Mouse (Mus musculus) neural tube, embryonic 12.5 days (tissue): ENCODE measurements around the gene Mtif2. TPM values are rescaled to one million over a fixed set of nuclear protein-coding genes. Genes with fewer than 3 reads are reported as not detected.
"Not testable (repeated sequence)": the region's sequence is repeated elsewhere in the genome, so short reads cannot be mapped to it uniquely, and the experiment has no call there.

ENCODE experiments used
- ATAC-seq: fragments of 200-750 bp; cut with Nextera tagmentation; 2 replicates; pipeline ENCODE4 v1.8.0; 2017; ENCODE audit warnings: low read depth, mild to moderate bottlenecking, moderate TSS enrichment, moderate library complexity; ENCODE audit not compliant: low FRiP score
- H3K27ac ChIP-seq: fragments of 300-500 bp; sonication (generic); 2 replicates; pipeline ENCODE4 v1.5.1; 2016
- H3K27me3 ChIP-seq: fragments of 300-500 bp; sonication (generic); replicated peaks from 2 replicates; pipeline ENCODE4 v1.6.1; 2016; ENCODE audit warnings: mild to moderate bottlenecking
- H3K36me3 ChIP-seq: fragments of 300-500 bp; sonication (generic); 2 replicates; pipeline ENCODE4 v1.6.1; 2016; ENCODE audit warnings: mild to moderate bottlenecking
- H3K4me1 ChIP-seq: fragments of 300-500 bp; sonication (generic); 2 replicates; pipeline ENCODE4 v1.6.1; 2016
- H3K4me2 ChIP-seq: fragments of 300-500 bp; sonication (generic); replicated peaks from 2 replicates; pipeline ENCODE4 v1.6.1; 2016; ENCODE audit warnings: mild to moderate bottlenecking
- H3K4me3 ChIP-seq: fragments of 300-500 bp; sonication (generic); 2 replicates; pipeline ENCODE4 v1.5.1; 2016
- H3K9ac ChIP-seq: fragments of 300-500 bp; sonication (generic); 2 replicates; pipeline ENCODE4 v1.6.1; 2016; ENCODE audit warnings: mild to moderate bottlenecking
- H3K9me3 ChIP-seq: fragments of 300-500 bp; sonication (generic); 2 replicates; pipeline ENCODE4 v1.6.1; 2016; ENCODE audit warnings: mild to moderate bottlenecking
- WGBS: fragments of 180-500 bp; shearing (Covaris S2); methylation state at CpG from one replicate; pipeline ENCODE4 v1.1.7; 2016; 5-methylcytosine and 5-hydroxymethylcytosine counted together
- polyA plus RNA-seq: library from polyadenylated mRNA; unstranded; fragments of >200 nt; fragmentation: Nextera tagmentation; extraction: Ambion mirVana; gene quantifications from 2 replicates; pipeline ENCODE4 v1.2.1, GENCODE M21; 2016

The Mtif2 gene
- polyA plus RNA-seq, 1 experiment from 2014 or later, result 49.2 TPM

DNA sequence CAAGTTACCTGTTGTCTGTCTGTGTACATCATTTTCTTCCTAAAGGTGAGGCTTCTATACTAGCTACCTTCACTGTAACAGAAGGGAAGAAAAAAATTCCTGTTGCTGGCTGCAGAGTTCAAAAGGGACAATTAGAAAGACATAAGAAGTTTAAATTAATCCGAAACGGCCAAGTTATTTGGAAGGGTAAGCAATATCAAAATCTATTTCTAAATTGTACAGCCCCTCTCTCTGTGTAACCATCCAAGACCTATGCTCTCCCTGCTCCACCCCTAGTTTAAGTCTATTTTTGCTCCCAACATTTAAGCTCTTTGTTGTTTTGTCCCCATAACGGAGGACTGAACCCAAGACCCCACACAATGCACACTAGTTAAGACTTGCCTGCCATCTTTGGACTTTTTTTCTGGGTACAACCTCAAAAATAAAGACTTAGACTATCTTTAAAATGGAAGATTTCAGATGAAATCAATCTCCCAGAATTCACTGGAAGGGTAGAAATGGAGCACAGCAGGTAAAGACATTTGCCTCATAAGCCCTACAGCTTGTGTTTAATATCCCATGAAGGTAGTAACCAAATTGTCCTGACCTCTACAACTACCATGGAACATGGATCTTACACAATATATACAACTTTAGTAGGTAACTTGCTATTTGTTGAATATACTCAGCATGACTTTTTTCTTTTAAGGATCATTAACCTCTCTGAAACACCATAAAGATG, 18.2 kb downstream of the Mtif2 start:
- WGBS, result 88% methylated on average over 3 of the region's 3 CpGs
- H3K36me3 ChIP-seq, result peaks cover 46% of the 10 kb centered on the region

DNA sequence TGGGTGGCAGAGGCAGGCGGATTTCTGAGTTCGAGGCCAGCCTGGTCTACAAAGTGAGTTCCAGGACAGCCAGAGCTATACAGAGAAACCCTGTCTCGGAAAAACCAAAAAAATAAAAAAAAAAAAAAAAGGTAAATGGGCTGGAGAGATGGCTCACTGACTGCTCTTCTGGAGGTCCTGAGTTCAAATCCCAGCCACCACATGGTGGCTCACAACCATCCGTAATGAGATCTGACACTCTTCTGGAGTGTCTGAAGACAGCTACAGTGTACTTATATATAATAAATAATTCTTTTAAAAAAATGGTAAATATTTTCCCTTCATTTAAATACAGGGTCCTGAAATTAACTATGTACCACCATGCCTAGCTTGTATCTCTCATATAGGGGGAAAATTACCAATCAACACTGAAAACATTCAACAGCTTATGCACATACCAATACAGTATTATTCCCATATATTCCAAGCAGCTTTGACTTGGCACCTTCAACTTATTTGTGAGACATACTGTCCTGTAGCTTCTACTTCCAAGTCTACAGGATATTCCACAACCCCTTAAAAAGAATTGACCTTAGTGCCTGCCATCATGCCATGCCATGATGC, 19.0 kb downstream of the Mtif2 start:
- ATAC-seq, H3K9ac ChIP-seq, H3K27me3 ChIP-seq, H3K27ac ChIP-seq, H3K9me3 ChIP-seq, H3K4me2 ChIP-seq, H3K4me3 ChIP-seq: not testable (repeated sequence)
- H3K36me3 ChIP-seq, result peaks cover 46% of the 10 kb centered on the region
- peaks cover 14% of the 10 kb centered on the region for H3K4me1 ChIP-seq
- 92% methylated on average over 4 of the region's 4 CpGs for WGBS

More for the DNA sequence above, 18.2 kb downstream of the Mtif2 start:
- Histone ChIP-seq H3K27me3 (no peaks in the 10 kb centered on the region), H3K9me3 (no peaks in the 10 kb centered on the region), H3K9ac (no peak overlapping the region), H3K4me2 (no peak overlapping the region), H3K27ac (no peak overlapping the region), H3K4me3 (no peak overlapping the region), H3K4me1 (peaks cover 14% of the 10 kb centered on the region)
- no peak for ATAC-seq

DNA sequence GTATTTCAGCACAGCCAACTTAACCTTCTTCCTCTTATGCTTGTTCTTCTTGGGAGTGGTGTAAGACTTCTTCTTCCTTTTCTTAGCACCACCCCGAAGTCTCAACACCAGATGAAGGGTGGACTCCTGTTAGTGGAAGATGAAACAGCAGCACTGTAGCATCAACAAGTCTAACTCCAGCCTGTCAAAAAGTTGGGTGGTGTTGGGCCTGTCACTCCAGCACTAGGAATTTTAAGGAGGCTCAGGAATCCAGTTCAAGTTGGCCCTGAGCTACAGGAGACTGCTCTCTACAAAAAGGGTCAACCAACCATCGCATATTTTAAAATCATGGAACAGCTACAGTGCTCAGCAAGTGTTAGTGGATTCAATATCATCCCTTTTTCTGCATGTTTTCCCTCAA, 20.1 kb downstream of the Mtif2 start:
- H3K27ac ChIP-seq, H3K9me3 ChIP-seq, H3K9ac ChIP-seq, H3K27me3 ChIP-seq, ATAC-seq: not testable (repeated sequence)
- peak overlapping the region; percentile 63; the same call in 1 of the 2 replicates for H3K4me3 ChIP-seq
- peak overlapping the region; percentile 71 for H3K4me2 ChIP-seq
- WGBS, result 97% methylated on average over 2 of the region's 2 CpGs
- peaks cover 39% of the 10 kb centered on the region for H3K36me3 ChIP-seq
- peaks cover 14% of the 10 kb centered on the region for H3K4me1 ChIP-seq

DNA sequence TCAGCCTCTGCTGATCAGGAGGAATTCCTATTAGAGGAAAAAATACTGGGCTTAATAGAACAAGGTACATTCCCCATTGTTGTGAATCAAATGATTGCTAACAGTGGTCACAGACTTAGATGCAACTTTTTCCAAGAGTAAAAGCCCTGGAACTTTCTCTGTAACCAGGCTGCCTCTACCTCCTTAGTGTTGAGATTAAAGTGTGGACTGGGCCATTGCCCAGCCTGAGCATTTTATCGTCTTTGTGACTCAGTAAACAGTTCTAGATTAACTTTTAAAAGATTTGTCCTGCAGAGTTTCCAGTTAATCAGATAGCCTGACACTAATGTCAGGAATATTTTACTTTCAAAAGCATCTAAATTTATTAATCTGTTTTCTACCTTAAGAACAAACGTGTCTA, 20.6 kb downstream of the Mtif2 start:
- no peaks in the 10 kb centered on the region for H3K9me3 ChIP-seq
- no peaks in the 10 kb centered on the region for H3K27me3 ChIP-seq
- H3K36me3 ChIP-seq, result peaks cover 35% of the 10 kb centered on the region
- peak overlapping the region; percentile 71 for H3K4me2 ChIP-seq
- peaks cover 14% of the 10 kb centered on the region for H3K4me1 ChIP-seq
- H3K27ac ChIP-seq, result no peak overlapping the region
- H3K4me3 ChIP-seq, result peak overlapping the region; percentile 63
- no peak for ATAC-seq
- peak overlapping the region; percentile 76 for H3K9ac ChIP-seq
- 22% methylated on average over 2 of the region's 2 CpGs for WGBS

DNA sequence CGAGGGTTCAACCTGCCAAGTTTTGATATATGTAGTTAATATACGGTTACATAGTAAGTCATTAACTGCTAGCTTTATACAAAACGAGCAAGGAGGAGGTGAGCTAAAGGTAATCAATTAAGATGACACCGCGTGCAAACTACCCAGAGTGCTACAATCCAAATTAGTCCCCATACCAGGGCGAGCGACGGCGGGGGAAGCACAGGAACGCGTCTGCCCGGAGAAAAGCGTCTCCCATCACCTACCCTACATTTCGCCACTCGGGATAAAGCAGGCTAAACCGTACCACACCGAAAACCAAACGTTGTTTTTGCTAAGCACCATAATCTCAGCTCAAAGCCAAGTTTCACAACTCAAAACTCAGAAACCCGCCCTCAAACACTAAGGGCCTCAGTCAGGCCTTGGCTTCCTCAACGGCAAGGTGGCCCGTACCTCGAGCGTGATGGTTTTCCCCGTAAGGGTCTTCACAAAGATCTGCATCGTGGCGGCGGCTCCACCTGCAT, 21.1 kb downstream of the Mtif2 start:
- Histone ChIP-seq H3K36me3 (peaks cover 32% of the 10 kb centered on the region), H3K9me3 (no peaks in the 10 kb centered on the region), H3K4me1 (peaks cover 14% of the 10 kb centered on the region), H3K27ac (0 out of 2 replicates have a peak overlapping the region, but pooled peaks have one; percentile 42), H3K9ac (peak overlapping the region; percentile 76), H3K4me2 (peak overlapping the region; percentile 71), H3K27me3 (no peaks in the 10 kb centered on the region), H3K4me3 (peak overlapping the region; percentile 63)
- under 1% methylated on average over 27 of the region's 27 CpGs for WGBS
- ATAC-seq, result peak; percentile 35

DNA sequence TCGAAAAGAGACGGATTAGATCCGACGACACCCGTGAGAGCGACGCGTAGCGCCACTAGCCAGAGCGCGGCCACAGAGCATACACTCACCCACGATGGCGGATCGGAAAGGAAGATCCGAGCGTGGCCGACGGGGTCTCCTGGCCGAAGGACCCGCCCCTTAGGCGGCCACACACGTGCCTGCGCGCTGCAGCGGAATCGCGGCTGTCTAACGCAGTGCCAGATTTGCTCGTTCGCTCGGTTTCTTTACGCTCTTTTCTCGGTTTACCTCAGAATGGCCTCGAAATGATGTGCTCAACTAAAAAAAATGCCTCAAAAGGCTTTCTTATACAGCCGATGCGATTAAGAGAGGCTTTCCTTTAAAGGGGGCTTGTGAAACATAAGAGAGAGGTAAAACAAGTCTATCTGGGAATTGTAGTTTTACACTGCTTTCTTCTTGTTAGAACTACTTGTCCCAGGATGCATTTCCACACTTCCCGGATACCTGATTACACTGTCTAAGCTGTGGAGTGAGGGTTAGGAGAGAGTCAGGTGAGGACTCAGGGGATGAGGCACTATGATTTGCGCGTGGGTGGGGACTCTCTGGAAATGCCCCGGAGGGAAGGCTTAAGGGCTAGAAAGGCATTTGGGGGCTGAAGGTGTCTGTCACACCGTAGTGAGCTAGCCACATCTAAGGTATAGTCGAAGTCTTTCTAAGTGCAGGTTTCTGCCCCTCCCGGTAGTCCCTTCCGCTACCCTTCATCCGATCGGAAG, 21.7 kb downstream of the Mtif2 start, which contains the start of the genes Clhc1 and Rps27a:
TSS of gene Clhc1 (plus strand) at position 199 of the 752 bp plus-strand sequence.
TSS of gene Rps27a (minus strand) at position 358 of the 752 bp plus-strand sequence.
- Histone ChIP-seq H3K9me3 (no peaks in the 10 kb centered on the region), H3K27ac (0 out of 2 replicates have a peak within 1 kb of the TSS, but pooled peaks have one; percentile 42), H3K27me3 (no peaks in the 10 kb centered on the region), H3K4me2 (peak within 1 kb of the TSS; percentile 71), H3K4me3 (peak within 1 kb of the TSS; percentile 63), H3K36me3 (peaks cover 29% of the 10 kb centered on the region), H3K4me1 (peaks cover 14% of the 10 kb centered on the region), H3K9ac (peak within 1 kb of the TSS; percentile 76)
- WGBS, result under 1% methylated on average over 46 of the region's 46 CpGs
- ATAC-seq, result peak; percentile 98

DNA sequence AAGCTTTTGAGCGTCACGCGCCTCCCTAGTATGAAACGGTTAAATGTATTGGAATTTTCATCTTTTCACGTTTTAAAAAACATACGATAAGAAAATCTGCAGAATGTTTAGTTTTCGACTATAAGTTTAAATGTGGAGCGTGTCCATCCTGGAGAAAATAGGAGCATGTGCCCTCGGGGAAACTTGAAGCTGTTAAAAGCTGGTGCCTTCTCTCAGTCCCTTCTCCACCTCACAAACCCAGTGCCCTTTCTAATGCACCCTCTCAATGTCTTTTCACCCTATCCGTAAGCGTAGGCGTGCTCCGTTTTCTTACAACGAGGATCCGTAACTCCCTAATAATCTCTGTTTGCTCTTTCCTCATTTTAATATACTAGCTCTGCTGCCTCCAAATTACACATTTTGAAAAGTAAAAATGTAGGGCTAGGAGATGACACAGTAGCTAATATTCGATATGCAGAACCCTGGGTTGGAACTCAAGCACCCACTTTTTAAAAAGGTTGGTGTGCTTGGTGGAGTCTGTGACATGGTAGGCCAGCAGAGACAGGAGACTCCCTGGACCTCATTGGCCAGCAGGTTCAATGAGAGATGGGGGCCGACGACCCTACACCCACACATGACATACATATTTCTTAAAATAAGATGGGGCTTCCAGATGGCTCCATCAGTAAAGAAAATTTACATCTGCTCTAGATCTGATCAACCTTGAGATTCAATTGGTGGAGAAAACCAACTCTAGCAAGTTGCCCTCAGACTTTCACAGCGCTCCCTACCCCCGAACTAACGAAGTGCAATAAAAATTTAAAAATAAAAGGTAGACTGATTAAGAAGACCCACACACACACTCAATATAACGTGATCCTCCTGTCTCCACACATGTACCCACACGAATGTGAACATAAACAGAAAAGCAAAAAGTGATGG, 22.6 kb downstream of the Mtif2 start:
- peak overlapping the region; percentile 71 for H3K4me2 ChIP-seq
- no peaks in the 10 kb centered on the region for H3K9me3 ChIP-seq
- peaks cover 14% of the 10 kb centered on the region for H3K4me1 ChIP-seq
- peak overlapping the region; percentile 63 for H3K4me3 ChIP-seq
- no peaks in the 10 kb centered on the region for H3K27me3 ChIP-seq
- 26% methylated on average over 23 of the region's 23 CpGs for WGBS
- no peak for ATAC-seq
- H3K27ac ChIP-seq, result no peak overlapping the region
- H3K9ac ChIP-seq, result peak overlapping the region; percentile 76
- H3K36me3 ChIP-seq, result peaks cover 26% of the 10 kb centered on the region

DNA sequence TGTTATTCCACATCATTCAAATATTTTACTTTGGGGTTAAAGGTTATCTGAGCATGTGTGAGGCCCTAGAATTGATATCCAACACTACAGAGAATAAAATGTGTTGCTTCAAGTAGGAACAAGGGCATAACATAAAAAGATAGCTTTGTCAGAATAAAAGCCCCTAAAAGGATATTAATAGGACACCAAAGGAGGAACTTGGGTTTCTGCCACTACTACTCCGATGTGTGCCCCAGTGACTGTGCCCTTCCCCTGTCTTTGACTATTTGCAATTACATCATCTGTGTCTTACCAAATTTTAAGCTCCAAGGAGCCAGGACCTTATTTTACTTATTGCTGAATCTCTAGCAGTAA, 23.2 kb downstream of the Mtif2 start:
- peaks cover 19% of the 10 kb centered on the region for H3K36me3 ChIP-seq
- H3K27me3 ChIP-seq, result no peaks in the 10 kb centered on the region
- WGBS, result 93% methylated on average over 1 of the region's 1 CpGs

DNA sequence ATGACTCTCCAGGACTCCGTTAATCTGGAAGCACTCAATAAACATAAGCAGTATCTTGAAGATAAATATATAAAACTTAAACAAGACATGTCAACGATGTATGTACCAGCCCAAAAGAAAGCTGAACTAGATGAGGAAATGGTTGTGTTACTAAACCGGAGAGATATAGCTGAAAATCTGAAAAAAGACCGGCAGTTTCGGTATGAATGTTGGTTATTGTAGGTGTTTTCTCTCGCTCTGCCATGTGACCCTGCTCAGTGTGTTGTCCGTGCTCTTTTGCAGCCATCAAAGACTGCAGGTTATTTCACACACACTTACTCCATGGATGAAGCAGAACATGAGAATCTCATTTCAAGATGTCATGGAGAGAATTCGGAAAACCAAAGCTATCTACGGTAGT, 34.2 kb downstream of the Mtif2 start:
- Histone ChIP-seq H3K4me1 (no peaks in the 10 kb centered on the region), H3K36me3 (no peaks in the 10 kb centered on the region), H3K27ac (no peak overlapping the region), H3K9ac (no peak overlapping the region), H3K4me3 (no peak overlapping the region), H3K27me3 (no peaks in the 10 kb centered on the region), H3K4me2 (no peak overlapping the region), H3K9me3 (no peaks in the 10 kb centered on the region)
- no peak for ATAC-seq
- WGBS, result 91% methylated on average over 9 of the region's 9 CpGs

More for the DNA sequence above, 23.2 kb downstream of the Mtif2 start:
- H3K27ac ChIP-seq, result no peak overlapping the region
- no peak overlapping the region for H3K4me3 ChIP-seq
- no peak overlapping the region for H3K9ac ChIP-seq
- no peaks in the 10 kb centered on the region for H3K9me3 ChIP-seq
- peaks cover 14% of the 10 kb centered on the region for H3K4me1 ChIP-seq
- no peak overlapping the region for H3K4me2 ChIP-seq
- ATAC-seq, result no peak

DNA sequence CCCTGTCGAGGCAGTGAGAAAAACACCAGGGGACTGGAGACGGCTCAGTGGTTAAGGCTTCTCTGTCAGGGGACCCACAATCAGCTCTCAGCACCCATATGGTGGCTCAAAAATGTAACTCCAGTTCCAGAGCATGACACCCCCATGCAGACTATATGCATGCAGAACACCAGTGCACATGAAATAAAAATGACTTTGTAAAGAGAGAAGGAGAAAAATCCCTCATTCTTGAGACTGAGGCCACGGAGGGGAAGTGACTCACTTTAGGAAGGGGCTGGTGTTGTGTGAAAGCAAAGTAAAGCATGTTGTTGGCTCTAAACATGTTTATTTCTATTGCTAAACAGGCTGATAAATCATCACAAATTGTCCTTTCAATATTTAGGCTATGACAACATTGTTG, 34.8 kb downstream of the Mtif2 start:
- no peaks in the 10 kb centered on the region for H3K36me3 ChIP-seq
- WGBS, result 88% methylated on average over 3 of the region's 3 CpGs
- ATAC-seq, result no peak

DNA sequence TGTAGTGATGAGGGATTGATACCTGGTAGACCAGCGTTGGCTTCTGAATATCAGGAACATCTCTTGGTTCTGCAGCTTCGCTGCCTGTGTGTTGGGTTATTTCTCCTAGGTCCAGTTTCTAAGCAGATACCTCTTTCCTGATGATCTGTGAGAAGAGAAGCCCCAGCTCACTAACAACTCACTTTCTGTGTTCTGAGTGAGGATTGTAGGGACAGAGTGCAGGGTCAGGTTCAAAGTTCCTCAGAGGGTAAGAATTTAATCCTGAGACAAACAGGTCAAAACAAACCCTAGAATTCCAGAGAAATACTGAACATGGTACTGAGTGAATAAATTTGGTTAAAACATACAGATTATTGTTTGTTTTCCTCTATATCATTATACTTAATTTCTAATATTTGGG, 37.2 kb downstream of the Mtif2 start:
- H3K36me3 ChIP-seq, result no peaks in the 10 kb centered on the region
- no peaks in the 10 kb centered on the region for H3K4me1 ChIP-seq
- H3K9ac ChIP-seq, result no peak overlapping the region
- ATAC-seq, result no peak
- 95% methylated on average over 2 of the region's 2 CpGs for WGBS
- H3K4me2 ChIP-seq, result no peak overlapping the region
- H3K27ac ChIP-seq, result no peak overlapping the region
- no peaks in the 10 kb centered on the region for H3K9me3 ChIP-seq
- H3K27me3 ChIP-seq, result no peaks in the 10 kb centered on the region
- H3K4me3 ChIP-seq, result no peak overlapping the region

More for the DNA sequence above, 34.8 kb downstream of the Mtif2 start:
- Histone ChIP-seq H3K9ac (no peak overlapping the region), H3K4me1 (no peaks in the 10 kb centered on the region), H3K27ac (no peak overlapping the region), H3K4me2 (no peak overlapping the region), H3K4me3 (no peak overlapping the region), H3K9me3 (no peaks in the 10 kb centered on the region), H3K27me3 (no peaks in the 10 kb centered on the region)
